In genomic region chr14:105243805-105244443, GRCm38 (mm10) we compare ENCODE assay signal across 18 mouse cellular contexts. TPM values are rescaled to one million over a fixed set of nuclear protein-coding genes. Genes with fewer than 3 reads are reported as not detected.
DNase-seq lines count a peak whose midpoint lies in the region; ATAC-seq and TF ChIP-seq lines count a peak whose summit lies in the region.
"Had no signal": no experiment of that assay in that cellular context is flagged by ENCODE, and none has a peak within 500 bp of the region (broad histone marks: within the 10 kb centered on the region; RNA-seq: fewer than 3 reads in every experiment).

No protein-coding gene starts in this region.

- WGBS in intestine, embryonic 15.5 days: 70% methylated on average over 7 of the region's 7 CpGs
- 41% methylated on average over 7 of the region's 7 CpGs for WGBS in intestine, postnatal 0 days

- DNase-seq in cerebellum, postnatal 36 days: no peak
- no peak for DNase-seq in Muller cell, postnatal 12 days (ENCODE audit: inconsistent ontology term)
- DNase-seq: adrenal gland, adult 8-10 months; adrenal gland, postnatal 14 days; cerebellum, adult 11 months; cerebellum, adult 18-20 months; cerebellum, adult 8-10 months; cerebellum, adult 9-11 months; cerebellum, postnatal 14 days had no signal

- H3K36me3 ChIP-seq in intestine, embryonic 15.5 days: no peaks in the 10 kb centered on the region
- H3K36me3 ChIP-seq in intestine, postnatal 0 days (ENCODE audit: control insufficient read depth, insufficient read depth): no peaks in the 10 kb centered on the region
- H3K36me3 ChIP-seq: embryonic facial prominence, embryonic 10.5 days; embryonic facial prominence, embryonic 12.5 days; forebrain, embryonic 15.5 days had no signal

- H3K9ac ChIP-seq in intestine, embryonic 15.5 days: no peak overlapping the region
- no peak overlapping the region for H3K9ac ChIP-seq in intestine, postnatal 0 days (ENCODE audit: low read depth, low read length)
- H3K9ac ChIP-seq: embryonic facial prominence, embryonic 12.5 days; forebrain, embryonic 13.5 days; forebrain, embryonic 15.5 days had no signal

- H3K4me1 ChIP-seq in intestine, embryonic 15.5 days (replicated peaks): no peaks in the 10 kb centered on the region
- no peaks in the 10 kb centered on the region; the same call in none of the 2 replicates for H3K4me1 ChIP-seq in intestine, postnatal 0 days (replicated peaks; ENCODE audit: control insufficient read depth, insufficient read depth, low read length)
- H3K4me1 ChIP-seq: embryonic facial prominence, embryonic 10.5 days; embryonic facial prominence, embryonic 12.5 days; forebrain, embryonic 13.5 days; forebrain, embryonic 15.5 days had no signal

- peak; percentile 85 for ATAC-seq in intestine, embryonic 15.5 days
- ATAC-seq in intestine, postnatal 0 days: peak; percentile 81
- no peak for ATAC-seq in megakaryocyte progenitor cell, adult 5-6 weeks (replicated peaks; ENCODE audit: poor library complexity)
- ATAC-seq: activated CD4-positive, CD25-positive, alpha-beta regulatory T cell, adult 4 months; forebrain, embryonic 13.5 days; forebrain, embryonic 15.5 days; Patski had no signal

- H3K4me3 ChIP-seq in intestine, embryonic 15.5 days (replicated peaks): no peak overlapping the region
- H3K4me3 ChIP-seq in intestine, postnatal 0 days (ENCODE audit: low read depth, low read length): peak overlapping the region; percentile 12; the same call in 1 of the 2 replicates
- H3K4me3 ChIP-seq: embryonic facial prominence, embryonic 10.5 days; embryonic facial prominence, embryonic 12.5 days; forebrain, embryonic 13.5 days; forebrain, embryonic 15.5 days had no signal

- no peaks in the 10 kb centered on the region for H3K9me3 ChIP-seq in intestine, embryonic 15.5 days
- no peaks in the 10 kb centered on the region for H3K9me3 ChIP-seq in intestine, postnatal 0 days (ENCODE audit: control insufficient read depth)
- H3K9me3 ChIP-seq: embryonic facial prominence, embryonic 10.5 days; embryonic facial prominence, embryonic 12.5 days; forebrain, embryonic 13.5 days; forebrain, embryonic 15.5 days had no signal

- TF ChIP-seq CTCF in intestine, postnatal 0 days (IDR thresholded peaks at IDR 0.05; ENCODE audit: low read depth): no peak

- H3K4me2 ChIP-seq in intestine, embryonic 15.5 days (replicated peaks): no peak overlapping the region
- H3K4me2 ChIP-seq in intestine, postnatal 0 days (replicated peaks; ENCODE audit: low read depth): peak overlapping the region; percentile 43
- H3K4me2 ChIP-seq: embryonic facial prominence, embryonic 12.5 days; forebrain, embryonic 13.5 days; forebrain, embryonic 15.5 days had no signal

- no peaks in the 10 kb centered on the region for H3K27me3 ChIP-seq in intestine, embryonic 15.5 days (replicated peaks)
- no peaks in the 10 kb centered on the region for H3K27me3 ChIP-seq in intestine, postnatal 0 days (replicated peaks; ENCODE audit: control insufficient read depth, insufficient read depth, low read length)
- H3K27me3 ChIP-seq: embryonic facial prominence, embryonic 12.5 days; forebrain, embryonic 13.5 days; forebrain, embryonic 15.5 days; Patski had no signal

- no peak overlapping the region for H3K27ac ChIP-seq in intestine, embryonic 15.5 days
- H3K27ac ChIP-seq in intestine, postnatal 0 days (ENCODE audit: low read depth, low read length): no peak overlapping the region
- H3K27ac ChIP-seq: embryonic facial prominence, embryonic 10.5 days; embryonic facial prominence, embryonic 12.5 days; forebrain, embryonic 13.5 days; forebrain, embryonic 15.5 days had no signal

RNA-seq across cellular contexts. Expression of gene Ndfip2, which starts 14.4 kb away (rescaled TPM):
- polyA plus RNA-seq in intestine, embryonic 15.5 days (2015; fragmentation: Nextera tagmentation; extraction: Ambion mirVana): 101 and 107 TPM in 2 replicates
- 119 and 124 TPM in 2 replicates for polyA plus RNA-seq in intestine, postnatal 0 days (2015; fragmentation: Nextera tagmentation; extraction: Ambion mirVana)
- total RNA-seq in megakaryocyte progenitor cell, adult 5-6 weeks (2015): 15.5 and 21.0 TPM in 2 replicates
- 12.0 and 13.7 TPM in 2 replicates for total RNA-seq in megakaryocyte progenitor cell, adult 5-6 weeks (2017)
